Mouse (Mus musculus) layer of hippocampus, postnatal 25 days (tissue): Measurements from ENCODE around the gene Pklr. TPM values are rescaled to one million over a fixed set of nuclear protein-coding genes. Genes with fewer than 3 reads are reported as not detected.

Experiments
- DNase-seq, 2 experiments: peaks; one replicate each; pipeline ENCODE4 v3.0.0; 2022; ENCODE audit warnings: mixed read lengths in 2 of 2, low spot score in 1 of 2; ENCODE audit errors: extremely low spot score in 1 of 2
- total RNA-seq, 2 experiments: library from RNA; stranded (reverse); gene quantifications; 2 replicates each; pipeline ENCODE4 v1.2.3; 2021

Gene Pklr
- total RNA-seq, 2 experiments from 2014 or later = not detected

DNA sequence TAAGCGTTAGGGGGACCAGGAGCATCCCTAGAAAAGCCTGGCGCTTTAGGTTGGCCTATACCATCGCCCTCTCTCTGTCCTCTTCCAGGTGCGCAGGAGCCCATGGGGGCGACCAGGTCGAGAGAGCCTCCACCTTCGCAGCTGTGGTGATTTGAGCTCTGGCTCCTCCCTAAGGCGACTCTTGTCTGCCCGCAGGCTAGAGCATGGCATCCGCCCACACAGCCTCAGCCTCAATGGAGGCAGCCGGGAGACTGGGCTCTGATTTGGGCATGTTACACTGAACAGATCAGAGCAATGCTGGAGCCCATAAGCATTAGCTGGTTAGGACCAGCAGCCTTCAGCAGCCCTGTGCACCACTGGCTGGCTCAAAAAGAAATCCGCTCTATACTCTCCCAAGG lies 52.5 kb downstream of the Pklr start:
- DNase-seq = no peak

DNA sequence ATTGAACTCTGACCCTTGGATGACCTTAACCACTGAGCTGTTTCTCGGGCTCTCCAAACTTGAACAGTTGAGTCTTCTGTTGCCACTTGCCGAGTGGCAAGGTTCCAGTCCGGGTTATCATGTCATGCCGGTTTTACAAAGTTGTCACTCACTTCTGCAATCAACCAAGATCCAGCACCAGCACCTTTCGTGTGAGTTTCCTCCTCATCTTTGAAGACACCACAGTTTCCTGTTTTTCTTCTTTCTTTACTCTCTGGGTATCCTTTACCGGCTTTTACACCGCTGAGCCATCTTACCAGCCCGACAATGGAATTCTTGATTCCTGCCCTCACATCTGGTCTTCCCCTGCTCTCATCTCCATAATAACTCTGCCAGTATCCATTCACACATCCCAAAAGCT lies 54.5 kb downstream of the Pklr start:
- DNase-seq = no peak

DNA sequence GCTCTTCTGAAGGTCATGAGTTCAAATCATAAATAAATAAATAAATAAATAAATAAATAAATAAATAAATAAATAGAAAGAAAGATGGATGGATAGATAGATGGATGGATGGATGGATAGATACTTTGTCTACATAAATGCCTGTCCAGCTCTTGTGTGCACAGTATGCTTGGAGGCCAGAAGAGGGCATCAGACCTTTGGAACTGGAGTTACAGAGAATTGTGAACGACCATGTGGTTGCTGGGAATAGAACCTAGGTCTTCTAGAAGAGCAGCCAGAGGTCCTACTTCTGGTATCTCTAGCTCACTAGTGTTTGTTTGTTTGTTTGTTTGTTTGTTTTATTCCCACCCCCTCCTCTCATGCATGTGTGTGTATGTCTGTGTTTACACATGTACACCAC lies 57.4 kb downstream of the Pklr start:
- DNase-seq = no peak

DNA sequence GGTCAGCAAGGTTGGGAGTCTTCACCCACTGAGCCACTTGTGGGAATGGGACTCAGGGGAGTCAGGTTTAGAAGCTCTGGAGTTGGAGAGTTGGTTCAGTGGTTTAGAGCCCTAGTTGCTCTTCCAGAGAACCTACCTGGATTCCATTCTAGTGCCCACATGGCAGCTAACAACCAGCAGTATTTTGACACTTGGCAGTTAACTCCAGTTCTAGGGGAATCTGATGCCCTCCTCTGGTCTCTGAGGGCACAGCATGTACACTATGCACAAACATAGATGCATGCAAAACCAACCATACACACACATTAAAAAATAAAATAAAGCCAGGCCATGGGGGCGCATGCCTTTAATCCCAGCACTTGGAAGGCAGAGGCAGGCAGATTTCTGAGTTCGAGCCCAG lies 57.9 kb downstream of the Pklr start:
- no peak for DNase-seq

Other genes with a start within 250 kb of the Pklr start
- gene Msto1, start 222.1 kb upstream of the Pklr start, total RNA-seq = 10 to 100 TPM; 24.6 to 27.1 TPM
- gene Ash1l, start 185.5 kb upstream of the Pklr start, total RNA-seq = 10 to 100 TPM; 70.5 to 82.0 TPM
- gene Dap3, start 185.0 kb upstream of the Pklr start, total RNA-seq = 100 to 1,000 TPM; 102 to 116 TPM
- gene Rusc1, start 42.8 kb upstream of the Pklr start, total RNA-seq = 100 to 1,000 TPM; 132 to 145 TPM
- gene Gm43738, start 35.0 kb upstream of the Pklr start, total RNA-seq = not detected
- gene Fdps, start 34.2 kb upstream of the Pklr start, total RNA-seq = 10 to 100 TPM; 86.4 to 99.0 TPM
- 10 to 100 TPM; 10.7 to 16.7 TPM for gene Hcn3, start 24.1 kb downstream of the Pklr start, total RNA-seq
- gene Clk2, start 28.7 kb downstream of the Pklr start, total RNA-seq = 10 to 100 TPM; 39.0 to 46.7 TPM
- 10 to 100 TPM; 67.8 to 73.3 TPM for gene Scamp3, start 41.3 kb downstream of the Pklr start, total RNA-seq
- gene Fam189b, start 47.0 kb downstream of the Pklr start, total RNA-seq = 10 to 100 TPM; 57.1 to 61.7 TPM
- gene Gba, start 66.8 kb downstream of the Pklr start, total RNA-seq = 10 to 100 TPM; 59.9 to 63.6 TPM
- gene Thbs3, start 79.0 kb downstream of the Pklr start, total RNA-seq = 10 to 100 TPM; 37.0 to 50.7 TPM
- 100 to 1,000 TPM; 102 TPM for gene Mtx1, start 90.9 kb downstream of the Pklr start, total RNA-seq
- under 1 TPM; 0.89 to 0.91 TPM for gene Muc1, start 92.9 kb downstream of the Pklr start, total RNA-seq
- gene Krtcap2, start 109.8 kb downstream of the Pklr start, total RNA-seq = 10 to 100 TPM; 79.2 to 87.4 TPM
- gene Trim46, start 110.2 kb downstream of the Pklr start, total RNA-seq = 10 to 100 TPM; 86.4 to 96.0 TPM
- gene Dpm3, start 123.2 kb downstream of the Pklr start, total RNA-seq = 10 to 100 TPM; 51.1 to 71.0 TPM
- 10 to 100 TPM; 39.5 to 49.3 TPM for gene Slc50a1, start 134.4 kb downstream of the Pklr start, total RNA-seq
- gene Efna1, start 145.0 kb downstream of the Pklr start, total RNA-seq = 1 to 10 TPM; 7.1 to 7.6 TPM
- gene Efna3, start 186.8 kb downstream of the Pklr start, total RNA-seq = 10 to 100 TPM; 77.1 to 82.6 TPM
- under 1 TPM; 0.68 to 0.98 TPM for gene Efna4, start 201.9 kb downstream of the Pklr start, total RNA-seq
- gene Adam15, start 213.9 kb downstream of the Pklr start, total RNA-seq = 100 to 1,000 TPM; 109 to 112 TPM
- gene Dcst2, start 225.8 kb downstream of the Pklr start, total RNA-seq = under 1 TPM; 0.20 to 0.42 TPM
- not detected for gene Dcst1, start 229.1 kb downstream of the Pklr start, total RNA-seq